Mouse (Mus musculus) forebrain, embryonic 11.5 days (tissue): ENCODE measurements around the gene Bnip1. TPM values are rescaled to one million over a fixed set of nuclear protein-coding genes. Genes with fewer than 3 reads are reported as not detected.

ENCODE experiments used
- ATAC-seq: fragments of 200-750 bp; cut with Nextera tagmentation; replicated peaks from 2 replicates; pipeline ENCODE4 v1.8.0; 2017; ENCODE audit warnings: moderate TSS enrichment; ENCODE audit not compliant: low FRiP score
- DNase-seq: peaks from one replicate; pipeline ENCODE4 v3.0.0-alpha.2; 2017; ENCODE audit warnings: low spot score
- H3K27ac ChIP-seq: fragments of 300-500 bp; sonication (generic); 2 replicates; pipeline ENCODE4 v1.5.1; 2014; ENCODE audit warnings: low read depth, low read length
- H3K27me3 ChIP-seq: fragments of 300-500 bp; sonication (generic); 2 replicates; pipeline ENCODE4 v1.6.1; 2014; ENCODE audit warnings: mild to moderate bottlenecking, low read length, mixed read lengths; ENCODE audit not compliant: control insufficient read depth, insufficient read depth
- H3K36me3 ChIP-seq: fragments of 300-500 bp; sonication (generic); 2 replicates; pipeline ENCODE4 v1.6.1; 2014; ENCODE audit warnings: mild to moderate bottlenecking, low read length, moderate library complexity, mixed read lengths; ENCODE audit not compliant: control insufficient read depth, insufficient read depth
- H3K4me1 ChIP-seq: fragments of 300-500 bp; sonication (generic); replicated peaks from 2 replicates; pipeline ENCODE4 v1.6.1; 2014; ENCODE audit warnings: low read length, mixed read lengths; ENCODE audit not compliant: control insufficient read depth, insufficient read depth
- H3K4me2 ChIP-seq: fragments of 300-500 bp; sonication (generic); 2 replicates; pipeline ENCODE4 v1.6.1; 2014; ENCODE audit warnings: low read depth, mild to moderate bottlenecking, low read length, moderate library complexity, mixed read lengths; ENCODE audit not compliant: severe bottlenecking
- H3K4me3 ChIP-seq: fragments of 300-500 bp; sonication (generic); 2 replicates; pipeline ENCODE4 v1.5.1; 2014; ENCODE audit warnings: low read depth, low read length
- H3K9ac ChIP-seq: fragments of 300-500 bp; sonication (generic); 2 replicates; pipeline ENCODE4 v1.6.1; 2014; ENCODE audit warnings: low read length
- H3K9me3 ChIP-seq: fragments of 300-500 bp; sonication (generic); 2 replicates; pipeline ENCODE4 v1.6.1; 2016; ENCODE audit warnings: low read length, mixed read lengths; ENCODE audit not compliant: control insufficient read depth
- WGBS: fragments of 180-500 bp; shearing (Covaris S2); extraction: QIAGEN DNeasy Blood & Tissue Kit; methylation state at CpG from one replicate; pipeline ENCODE4 v1.1.7; 2014; 5-methylcytosine and 5-hydroxymethylcytosine counted together
- polyA plus RNA-seq: library from polyadenylated mRNA; unstranded; fragments of >200 nt; fragmentation: Nextera tagmentation; extraction: Ambion mirVana; gene quantifications from 2 replicates; pipeline ENCODE4 v1.2.1, GENCODE M21; 2014

Bnip1 gene
- polyA plus RNA-seq, 1 experiment from 2014 or later: 46.1 TPM

- Histone ChIP-seq H3K4me1 (no peaks in the 10 kb centered on the region), H3K27ac (no peak overlapping the region), H3K4me2 (no peak overlapping the region), H3K36me3 (peaks cover 3% of the 10 kb centered on the region; the same call in 1 of the 2 replicates), H3K27me3 (no peaks in the 10 kb centered on the region), H3K9ac (no peak overlapping the region), H3K9me3 (no peaks in the 10 kb centered on the region), H3K4me3 (no peak overlapping the region)
- ATAC-seq: no peak
- 79% methylated on average over 6 of the region's 6 CpGs for WGBS
- peak; percentile 16 for DNase-seq
Measured at GRCm38 (mm10) chr17:26797379-26798128, 16.7 kb downstream of the Bnip1 start.

GRCm38 (mm10) chr17:26802886-26803285 is 22.0 kb downstream of the Bnip1 start:
- Histone ChIP-seq H3K4me3 (no peak overlapping the region), H3K4me1 (no peaks in the 10 kb centered on the region), H3K4me2 (no peak overlapping the region), H3K9me3 (no peaks in the 10 kb centered on the region), H3K9ac (no peak overlapping the region), H3K27ac (no peak overlapping the region), H3K36me3 (no peaks in the 10 kb centered on the region), H3K27me3 (no peaks in the 10 kb centered on the region)
- WGBS: 86% methylated on average over 3 of the region's 3 CpGs
- DNase-seq (peak; percentile 13), ATAC-seq (no peak)

- Histone ChIP-seq H3K27me3 (no peaks in the 10 kb centered on the region), H3K9me3 (no peaks in the 10 kb centered on the region), H3K4me3 (no peak overlapping the region), H3K4me1 (no peaks in the 10 kb centered on the region), H3K4me2 (no peak overlapping the region), H3K27ac (no peak overlapping the region), H3K36me3 (no peaks in the 10 kb centered on the region), H3K9ac (no peak overlapping the region)
- DNase-seq (peak; percentile 28), ATAC-seq (no peak)
- WGBS: 82% methylated on average over 2 of the region's 2 CpGs
Measured at GRCm38 (mm10) chr17:26812607-26813006, 31.7 kb downstream of the Bnip1 start.

GRCm38 (mm10) chr17:26813497-26813896 is 32.6 kb downstream of the Bnip1 start:
- no peaks in the 10 kb centered on the region for H3K36me3 ChIP-seq
- 83% methylated on average over 9 of the region's 9 CpGs for WGBS
- H3K4me1 ChIP-seq: no peaks in the 10 kb centered on the region
- no peak overlapping the region for H3K4me3 ChIP-seq
- no peak overlapping the region for H3K4me2 ChIP-seq
- no peaks in the 10 kb centered on the region for H3K27me3 ChIP-seq
- peak; percentile 25 for DNase-seq
- H3K9me3 ChIP-seq: no peaks in the 10 kb centered on the region
- ATAC-seq: no peak
- no peak overlapping the region for H3K9ac ChIP-seq
- no peak overlapping the region for H3K27ac ChIP-seq

GRCm38 (mm10) chr17:26816810-26817209 is 35.9 kb downstream of the Bnip1 start:
- Histone ChIP-seq H3K4me1 (no peaks in the 10 kb centered on the region), H3K4me3 (no peak overlapping the region), H3K9ac (no peak overlapping the region), H3K27me3 (no peaks in the 10 kb centered on the region), H3K4me2 (no peak overlapping the region), H3K27ac (no peak overlapping the region), H3K36me3 (no peaks in the 10 kb centered on the region), H3K9me3 (no peaks in the 10 kb centered on the region)
- 87% methylated on average over 6 of the region's 6 CpGs for WGBS
- ATAC-seq (no peak), DNase-seq (no peak)

GRCm38 (mm10) chr17:26817776-26818175 is 36.9 kb downstream of the Bnip1 start:
- no peak overlapping the region for H3K4me3 ChIP-seq
- DNase-seq (no peak), ATAC-seq (no peak)
- H3K36me3 ChIP-seq: no peaks in the 10 kb centered on the region
- H3K4me1 ChIP-seq: no peaks in the 10 kb centered on the region
- no peak overlapping the region for H3K9ac ChIP-seq
- H3K4me2 ChIP-seq: no peak overlapping the region
- no peak overlapping the region for H3K27ac ChIP-seq
- H3K27me3 ChIP-seq: no peaks in the 10 kb centered on the region
- H3K9me3 ChIP-seq: no peaks in the 10 kb centered on the region

GRCm38 (mm10) chr17:26826131-26826530 is 45.3 kb downstream of the Bnip1 start:
- H3K27me3 ChIP-seq: no peaks in the 10 kb centered on the region
- ATAC-seq (no peak), DNase-seq (peak; percentile 41)
- H3K4me1 ChIP-seq: no peaks in the 10 kb centered on the region
- H3K4me3 ChIP-seq: no peak overlapping the region
- H3K27ac ChIP-seq: no peak overlapping the region
- H3K36me3 ChIP-seq: no peaks in the 10 kb centered on the region
- H3K9me3 ChIP-seq: no peaks in the 10 kb centered on the region
- WGBS: 74% methylated on average over 16 of the region's 17 CpGs
- no peak overlapping the region for H3K4me2 ChIP-seq
- H3K9ac ChIP-seq: no peak overlapping the region

GRCm38 (mm10) chr17:26833806-26834205 is 52.9 kb downstream of the Bnip1 start:
- Histone ChIP-seq H3K27ac (no peak overlapping the region), H3K4me1 (no peaks in the 10 kb centered on the region), H3K36me3 (no peaks in the 10 kb centered on the region), H3K27me3 (peaks cover 48% of the 10 kb centered on the region), H3K9ac (no peak overlapping the region), H3K4me3 (no peak overlapping the region), H3K9me3 (no peaks in the 10 kb centered on the region), H3K4me2 (no peak overlapping the region)
- DNase-seq (peak; percentile 32), ATAC-seq (no peak)
- WGBS: 75% methylated on average over 2 of the region's 2 CpGs
